Mouse (Mus musculus): ENCODE results near the gene Ccdc182.
A peak's percentile ranks its signal among the peaks of the same experiment; 100 is the strongest.

The Ccdc182 gene

DNA sequence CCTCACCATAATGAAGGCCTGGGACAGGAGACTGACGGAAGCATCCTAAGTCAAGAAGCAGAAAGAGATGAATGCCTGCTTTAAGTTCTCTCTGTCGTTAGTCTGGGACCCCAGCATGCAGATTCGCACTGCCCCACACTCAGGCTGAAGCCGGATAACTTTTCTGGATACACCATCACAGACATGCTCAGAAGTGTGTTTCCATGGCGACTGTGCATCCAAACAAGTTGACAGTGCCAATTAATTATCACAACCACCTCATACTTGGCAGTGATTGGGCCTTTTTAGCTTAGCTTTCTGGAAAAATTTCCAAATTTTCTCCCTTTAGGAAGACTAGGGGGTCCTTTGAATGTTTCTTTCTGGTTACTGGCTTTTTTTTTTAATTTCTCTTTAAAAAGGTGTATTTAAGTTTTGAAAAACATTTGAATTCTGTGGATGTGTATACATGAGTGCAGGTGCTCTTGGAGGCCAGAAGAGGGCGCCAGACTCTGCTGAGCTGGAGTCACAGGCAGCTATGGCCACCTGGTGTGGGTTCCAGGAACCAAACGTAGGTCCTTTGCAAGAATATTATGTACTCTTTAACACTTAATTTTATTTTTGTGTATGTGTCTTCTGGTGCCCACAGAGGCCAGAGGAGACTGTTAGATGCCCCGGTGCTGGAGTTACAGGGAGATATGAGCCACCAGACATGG is 12.3 kb upstream of the Ccdc182 start:
- DNase-seq (ENCODE audit: low spot score): no peak

DNA sequence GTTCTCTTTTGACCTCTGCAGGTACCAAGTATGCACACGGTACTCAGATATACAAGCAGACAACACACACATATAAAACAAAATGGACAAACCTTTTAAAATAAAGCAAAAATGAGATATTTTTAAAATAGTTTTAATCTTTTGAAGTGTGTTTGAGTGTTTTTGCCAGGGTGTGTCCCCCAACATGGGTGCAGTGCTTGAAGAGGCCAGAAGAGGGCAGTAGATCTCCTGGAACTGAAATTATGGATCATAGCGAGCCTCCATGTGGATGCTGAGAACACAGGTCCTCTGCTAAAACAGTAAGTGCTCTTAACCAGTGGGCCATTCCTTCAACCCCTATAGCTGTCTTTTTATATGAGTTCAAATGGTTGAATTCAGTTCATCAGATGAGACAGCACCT is 11.3 kb upstream of the Ccdc182 start:
- DNase-seq (ENCODE audit: low spot score): no peak

GRCm38 (mm10) chr11:88286019-88286418 is 7.8 kb upstream of the Ccdc182 start:
- no peak for DNase-seq (ENCODE audit: low spot score)

DNA sequence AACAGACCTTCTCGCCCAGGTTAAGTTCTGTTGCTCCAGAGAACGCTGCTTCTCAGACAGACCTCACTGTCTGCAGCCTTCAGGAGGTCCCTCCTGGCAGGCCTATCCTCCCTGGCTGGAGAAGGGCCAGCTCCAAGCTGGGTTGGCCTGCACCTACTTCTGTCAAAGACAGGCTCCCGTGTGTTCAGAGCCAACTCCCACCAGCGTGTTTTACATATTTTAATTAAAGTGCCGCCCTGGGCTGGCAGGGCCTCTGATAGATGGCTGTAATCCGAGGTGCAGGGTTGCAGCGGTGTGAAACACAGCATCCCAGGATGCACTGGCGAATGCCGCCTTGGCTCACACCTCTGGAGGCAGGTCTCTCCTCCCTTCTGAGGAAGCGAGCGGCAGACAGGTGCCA is 5.5 kb upstream of the Ccdc182 start:
- no peak for DNase-seq (ENCODE audit: low spot score)

- DNase-seq (ENCODE audit: low spot score): no peak
Measured at GRCm38 (mm10) chr11:88288805-88289340, 5.0 kb upstream of the Ccdc182 start.

- no peak for DNase-seq (ENCODE audit: low spot score)
Measured at GRCm38 (mm10) chr11:88291245-88291644, 2.6 kb upstream of the Ccdc182 start.

DNA sequence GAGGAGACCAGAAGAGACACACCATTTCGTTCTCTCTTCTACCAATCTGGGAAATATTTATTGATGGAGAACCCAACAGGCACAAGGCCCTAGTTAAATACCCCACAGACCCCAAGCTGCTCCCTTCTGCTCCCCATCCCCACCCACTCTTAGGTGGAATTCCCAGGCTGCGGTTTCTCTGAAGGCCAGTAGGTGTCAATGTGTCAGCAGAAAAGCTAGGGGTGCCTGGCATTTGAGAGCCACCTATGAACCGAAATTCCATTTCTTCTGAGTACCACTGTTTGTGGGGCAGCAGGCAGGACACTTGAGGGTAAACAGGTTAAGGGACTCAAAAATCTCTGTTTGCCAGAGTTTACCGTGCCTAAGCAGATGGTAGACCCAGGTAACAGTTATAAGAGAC is 2.2 kb upstream of the Ccdc182 start:
- no peak for DNase-seq (ENCODE audit: low spot score)

DNA sequence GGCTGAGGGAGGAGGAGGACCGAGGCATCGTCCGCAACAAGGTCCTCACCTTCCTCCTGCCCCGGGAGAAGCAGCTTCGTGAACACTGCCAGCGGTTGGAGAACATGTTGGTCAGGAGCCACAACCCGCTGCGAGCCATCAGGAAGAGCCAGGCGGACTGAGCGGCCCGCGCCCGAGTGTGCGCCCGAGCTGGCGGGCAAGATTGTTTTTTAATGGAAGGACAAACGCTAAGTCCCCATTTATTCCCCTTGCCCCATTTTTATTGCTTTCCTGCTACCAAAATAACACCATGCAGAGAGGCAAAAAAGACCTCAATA is 494 bp downstream of the Ccdc182 start:
- no peak for DNase-seq (ENCODE audit: low spot score)

DNA sequence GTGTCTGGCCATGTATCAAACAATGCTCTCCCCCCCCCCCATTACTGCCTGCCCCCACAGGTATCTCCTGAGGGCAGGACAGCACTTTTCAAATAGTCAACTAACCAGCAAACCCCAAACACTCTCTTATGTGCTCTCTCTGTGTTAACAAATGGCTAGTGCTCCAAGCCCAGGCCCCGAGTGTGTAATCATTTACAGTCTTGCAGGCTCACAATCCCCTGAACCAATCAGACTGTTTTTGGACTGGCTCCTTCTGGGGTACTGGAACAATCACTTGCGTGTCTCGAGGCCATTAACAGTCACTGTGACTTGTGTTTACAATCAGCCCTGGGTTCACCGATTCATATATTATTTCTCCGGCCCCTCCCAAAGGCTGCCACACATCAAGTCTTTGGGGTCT is 1.4 kb downstream of the Ccdc182 start:
- peak; percentile 43 for DNase-seq (ENCODE audit: low spot score)

DNA sequence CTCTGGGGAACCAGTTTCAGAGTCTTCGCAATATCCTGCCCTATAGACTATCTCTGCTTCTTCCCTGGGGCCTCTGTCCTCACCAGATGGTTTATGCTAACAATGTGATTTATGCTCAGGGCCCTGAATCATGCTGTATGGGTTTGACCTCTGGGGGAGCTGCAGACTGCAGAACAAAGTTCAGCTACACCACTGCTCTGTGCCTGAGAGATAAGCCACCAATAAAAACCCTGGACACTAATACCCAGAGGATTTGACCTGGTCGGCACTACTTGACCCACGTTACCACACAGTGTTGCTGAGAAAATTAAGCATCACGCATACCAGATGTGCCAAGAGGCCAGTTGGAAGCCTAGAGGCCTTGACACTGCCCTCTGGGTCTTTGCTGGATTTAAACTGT is 3.7 kb downstream of the Ccdc182 start:
- DNase-seq (ENCODE audit: low spot score): peak; percentile 83

GRCm38 (mm10) chr11:88299345-88299744 is 5.5 kb downstream of the Ccdc182 start:
- DNase-seq (ENCODE audit: low spot score): no peak

DNA sequence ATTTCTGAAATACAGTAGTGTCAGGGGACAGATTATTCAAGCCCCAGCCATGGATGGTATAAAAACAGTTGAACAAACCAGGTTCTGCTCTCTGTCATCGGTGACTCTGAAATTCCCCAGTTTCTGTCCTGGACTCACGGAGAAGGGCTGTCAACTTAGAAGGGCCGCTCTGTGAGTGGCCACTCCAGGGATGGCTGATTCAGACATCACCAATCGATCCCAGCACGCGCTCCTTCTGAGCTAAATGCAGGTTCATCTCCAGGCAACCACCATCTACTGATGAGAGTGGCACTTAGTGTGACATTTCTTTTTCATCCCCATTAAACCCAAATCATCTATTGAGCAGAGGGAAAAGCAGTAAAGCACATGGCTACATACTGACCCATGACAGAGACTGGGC is 7.8 kb downstream of the Ccdc182 start:
- DNase-seq (ENCODE audit: low spot score): no peak

- no peak for DNase-seq (ENCODE audit: low spot score)
Measured at GRCm38 (mm10) chr11:88305759-88306158, 11.9 kb downstream of the Ccdc182 start.

DNA sequence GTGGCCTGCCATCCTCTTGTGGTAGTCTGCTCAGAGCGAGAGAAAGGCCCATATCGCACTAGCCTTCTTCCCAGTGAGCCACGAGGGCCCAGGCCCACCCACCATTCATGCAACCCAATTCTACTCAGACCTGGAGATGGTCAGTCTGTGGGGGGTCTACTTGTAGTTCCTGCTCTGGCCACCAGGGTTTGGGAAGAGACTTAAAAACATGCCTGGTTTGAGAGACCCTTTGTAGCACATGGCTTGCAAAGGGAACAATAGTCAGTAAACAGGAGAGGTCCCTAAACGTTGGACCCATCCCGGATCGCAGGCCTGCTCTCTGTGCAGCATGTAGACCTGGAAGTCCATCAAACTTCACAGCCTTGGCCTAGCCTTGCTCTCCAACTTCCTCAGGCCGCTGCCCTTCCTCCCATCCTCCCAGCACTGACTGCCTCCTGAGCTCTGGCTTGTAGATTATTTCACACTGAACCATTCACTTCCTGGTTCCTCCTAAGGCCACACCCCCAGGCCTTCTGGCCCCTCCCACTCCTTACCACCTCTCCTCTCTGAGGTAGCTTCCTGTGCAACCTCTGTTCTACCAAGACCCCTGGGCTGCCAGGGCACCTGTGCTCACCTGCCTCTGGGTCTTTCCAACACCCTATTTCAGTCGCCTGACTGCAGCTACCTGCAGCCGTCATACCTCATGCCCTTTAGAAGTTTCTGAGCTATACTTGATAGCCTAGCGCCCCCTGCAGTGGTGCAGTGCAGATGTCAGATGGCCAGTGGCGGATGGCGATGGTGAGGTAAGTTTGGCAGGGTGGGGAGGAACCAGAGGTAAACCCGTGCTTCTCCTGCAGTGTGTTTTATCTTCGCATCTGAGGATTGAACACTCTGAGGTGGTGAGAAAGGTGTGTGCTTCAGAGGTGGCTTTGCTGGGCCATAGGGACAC is 14.0 kb downstream of the Ccdc182 start:
- DNase-seq (ENCODE audit: low spot score): no peak

DNA sequence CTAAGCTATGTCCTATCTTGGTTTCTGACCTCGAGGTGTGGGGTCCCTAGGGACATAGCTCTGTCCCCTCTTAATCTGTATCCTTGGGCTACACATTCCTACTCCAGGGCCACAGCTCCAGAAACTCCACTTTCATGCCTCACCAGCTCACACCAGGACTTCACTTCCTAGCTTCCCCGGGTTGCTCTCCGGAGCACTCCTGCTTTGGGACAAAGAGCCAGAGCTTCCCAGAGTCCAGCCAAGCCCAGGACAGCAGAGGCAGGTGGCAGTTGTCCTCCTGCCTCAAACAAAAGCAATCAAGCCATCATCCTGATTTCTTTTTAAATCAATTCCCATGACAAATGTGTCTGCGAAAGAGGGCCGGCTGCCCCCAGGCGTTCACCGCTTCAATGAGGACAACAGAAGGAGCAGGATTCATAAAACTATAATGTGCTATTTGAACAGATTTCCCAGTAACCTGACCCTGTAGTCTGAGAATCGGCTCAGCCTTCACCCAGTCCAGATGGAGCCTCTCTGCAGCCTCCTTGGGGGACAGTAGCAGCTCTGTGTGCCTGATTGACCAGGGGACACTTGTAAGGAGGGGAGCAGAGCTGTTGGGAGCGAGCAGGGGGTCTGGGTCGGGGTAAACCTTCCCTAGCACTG is 15.3 kb downstream of the Ccdc182 start:
- no peak for DNase-seq (ENCODE audit: low spot score)

- no peak for DNase-seq (ENCODE audit: low spot score)
Measured at GRCm38 (mm10) chr11:88310773-88311172, 16.9 kb downstream of the Ccdc182 start.

GRCm38 (mm10) chr11:88311606-88312005 is 17.7 kb downstream of the Ccdc182 start:
- no peak for DNase-seq (ENCODE audit: low spot score)

DNA sequence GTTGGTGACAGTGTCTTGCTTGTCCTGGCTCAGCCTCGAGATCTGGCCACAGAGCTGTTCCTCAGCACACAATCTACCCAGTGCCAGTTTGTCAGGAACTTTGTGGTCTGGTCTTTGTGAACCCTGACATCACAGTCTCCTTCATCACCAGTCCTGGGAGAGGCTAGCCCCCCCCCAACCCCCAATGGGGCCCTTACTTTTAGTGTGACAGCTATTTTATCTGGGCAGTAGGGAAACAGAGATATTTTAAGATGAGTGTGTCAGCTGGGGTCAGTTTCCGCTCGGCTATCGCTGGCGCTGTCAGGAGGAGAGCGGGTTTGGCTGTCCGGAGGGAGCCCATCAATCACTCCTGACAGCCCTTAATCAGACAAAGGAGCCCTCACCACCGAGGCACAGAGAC is 19.7 kb downstream of the Ccdc182 start:
- no peak for DNase-seq (ENCODE audit: low spot score)

DNA sequence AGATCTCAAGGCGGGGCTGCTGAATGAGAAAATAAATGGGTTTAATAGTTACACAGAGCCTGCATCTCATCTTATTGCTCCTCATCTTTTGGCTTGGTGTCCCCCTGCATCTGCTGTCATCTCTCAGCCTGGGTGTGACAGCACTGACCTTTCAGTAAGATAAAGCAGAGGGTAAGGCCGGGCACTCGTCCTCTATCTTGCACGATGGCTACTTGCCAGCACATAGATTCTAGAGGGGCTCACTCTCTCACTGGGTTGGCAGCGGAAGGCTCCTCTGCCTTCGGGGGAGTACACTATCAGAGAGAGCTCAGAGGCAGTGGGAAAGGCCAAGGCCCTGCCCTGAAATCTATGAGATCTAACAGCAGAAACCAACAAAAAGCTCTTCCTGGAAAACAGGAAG is 20.6 kb downstream of the Ccdc182 start:
- no peak for DNase-seq (ENCODE audit: low spot score)

- no peak for DNase-seq (ENCODE audit: low spot score)
Measured at GRCm38 (mm10) chr11:88315393-88315792, 21.5 kb downstream of the Ccdc182 start.

DNA sequence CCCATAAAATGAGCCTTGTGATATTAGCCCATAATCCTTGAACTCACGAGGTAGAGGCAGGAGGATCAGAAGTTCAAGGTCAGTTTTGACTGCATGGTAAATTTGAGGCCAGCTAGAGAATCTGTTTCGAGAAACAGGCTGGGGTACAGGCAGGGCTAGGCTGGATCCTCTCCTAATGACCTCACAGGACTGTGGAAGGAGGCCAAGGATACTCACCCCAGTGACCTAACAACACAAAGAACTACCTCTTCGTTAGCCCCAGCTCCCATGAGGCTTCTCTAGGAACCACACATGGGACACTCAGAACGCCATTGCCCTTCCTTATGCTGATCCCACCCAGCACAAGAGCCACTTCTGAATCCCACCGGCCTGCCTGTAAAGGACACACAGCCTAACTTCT is 25.0 kb downstream of the Ccdc182 start:
- DNase-seq (ENCODE audit: low spot score): no peak

- no peak for DNase-seq (ENCODE audit: low spot score)
Measured at GRCm38 (mm10) chr11:88327016-88327415, 33.2 kb downstream of the Ccdc182 start.
